Mouse (Mus musculus): ENCODE data around the gene Sprr2j-ps. TPM values are rescaled to one million over a fixed set of nuclear protein-coding genes. Genes with fewer than 3 reads are reported as not detected.

Gene Sprr2j-ps
- polyA plus RNA-seq (2017; shearing (Covaris generic)), result not detected

GRCm38 (mm10) chr3:92417782-92418181 lies at the start of gene Sprr2j-ps:
TSS of gene Sprr2j-ps (plus strand) at chr3:92418082.

GRCm38 (mm10) chr3:92385385-92385784 lies 32.5 kb upstream of the Sprr2j-ps start, which contains the start of gene Sprr2h:
TSS of gene Sprr2h (plus strand) at chr3:92385685.

GRCm38 (mm10) chr3:92407691-92408090 lies 10.2 kb upstream of the Sprr2j-ps start, which contains the start of gene Sprr2i:
TSS of gene Sprr2i (plus strand) at chr3:92407991.

GRCm38 (mm10) chr3:92429323-92429722 lies 11.4 kb downstream of the Sprr2j-ps start, which contains the start of gene Gm9774:
TSS of gene Gm9774 (minus strand) at chr3:92429423.

GRCm38 (mm10) chr3:92432282-92432681 lies 14.4 kb downstream of the Sprr2j-ps start, which contains the start of gene Sprr2k:
TSS of gene Sprr2k (plus strand) at chr3:92432582.

GRCm38 (mm10) chr3:92438689-92439088 lies 20.8 kb downstream of the Sprr2j-ps start, which contains the start of gene Sprr1b:
TSS of gene Sprr1b (minus strand) at chr3:92438789.

GRCm38 (mm10) chr3:92458620-92459019 lies 40.7 kb downstream of the Sprr2j-ps start, which contains the start of gene Sprr3:
TSS of gene Sprr3 (minus strand) at chr3:92458720.

Other genes with a start within 250 kb of the Sprr2j-ps start
- gene Sprr2a1, start 202.3 kb upstream of the Sprr2j-ps start, polyA plus RNA-seq (2017; shearing (Covaris generic)), result not detected
- not detected for gene Sprr2a2, start 202.2 kb upstream of the Sprr2j-ps start, polyA plus RNA-seq (2017; shearing (Covaris generic))
- not detected for gene Sprr2a3, start 132.7 kb upstream of the Sprr2j-ps start, polyA plus RNA-seq (2017; shearing (Covaris generic))
- gene Sprr2b, start 101.5 kb upstream of the Sprr2j-ps start, polyA plus RNA-seq (2017; shearing (Covaris generic)), result not detected
- gene Sprr2d, start 78.9 kb upstream of the Sprr2j-ps start, polyA plus RNA-seq (2017; shearing (Covaris generic)), result not detected
- gene Sprr2e, start 65.9 kb upstream of the Sprr2j-ps start, polyA plus RNA-seq (2017; shearing (Covaris generic)), result not detected
- not detected for gene Sprr2f, start 52.9 kb upstream of the Sprr2j-ps start, polyA plus RNA-seq (2017; shearing (Covaris generic))
- gene Sprr2h, start 32.4 kb upstream of the Sprr2j-ps start, polyA plus RNA-seq (2017; shearing (Covaris generic)), result not detected
- not detected for gene Sprr2i, start 10.1 kb upstream of the Sprr2j-ps start, polyA plus RNA-seq (2017; shearing (Covaris generic))
- gene Gm9774, start 11.3 kb downstream of the Sprr2j-ps start, polyA plus RNA-seq (2017; shearing (Covaris generic)), result 27.2 TPM
- not detected for gene Sprr2k, start 14.5 kb downstream of the Sprr2j-ps start, polyA plus RNA-seq (2017; shearing (Covaris generic))
- gene Sprr1b, start 20.7 kb downstream of the Sprr2j-ps start, polyA plus RNA-seq (2017; shearing (Covaris generic)), result not detected
- not detected for gene Sprr3, start 40.6 kb downstream of the Sprr2j-ps start, polyA plus RNA-seq (2017; shearing (Covaris generic))
- not detected for gene Sprr1a, start 67.8 kb downstream of the Sprr2j-ps start, polyA plus RNA-seq (2017; shearing (Covaris generic))
- gene Sprr4, start 82.4 kb downstream of the Sprr2j-ps start, polyA plus RNA-seq (2017; shearing (Covaris generic)), result not detected
- not detected for gene 2310046K23Rik, start 116.4 kb downstream of the Sprr2j-ps start, polyA plus RNA-seq (2017; shearing (Covaris generic))
- not detected for gene Ivl, start 155.7 kb downstream of the Sprr2j-ps start, polyA plus RNA-seq (2017; shearing (Covaris generic))
- not detected for gene Smcp, start 170.9 kb downstream of the Sprr2j-ps start, polyA plus RNA-seq (2017; shearing (Covaris generic))
- not detected for gene 2210017I01Rik, start 189.4 kb downstream of the Sprr2j-ps start, polyA plus RNA-seq (2017; shearing (Covaris generic))
- not detected for gene Lce6a, start 203.6 kb downstream of the Sprr2j-ps start, polyA plus RNA-seq (2017; shearing (Covaris generic))
- gene Lce1a1, start 230.2 kb downstream of the Sprr2j-ps start, polyA plus RNA-seq (2017; shearing (Covaris generic)), result not detected
- not detected for gene Lce1b, start 238.8 kb downstream of the Sprr2j-ps start, polyA plus RNA-seq (2017; shearing (Covaris generic))

Data from effector memory CD4-positive, alpha-beta T cell, adult 7 months (primary cell).